Mouse (Mus musculus) midbrain, embryonic 14.5 days (tissue): ENCODE results near the gene Wfdc6a. TPM values are rescaled to one million over a fixed set of nuclear protein-coding genes. Genes with fewer than 3 reads are reported as not detected.
"Not testable (repeated sequence)": the region's sequence is repeated elsewhere in the genome, so short reads cannot be mapped to it uniquely, and the experiment has no call there.

Source experiments
- ATAC-seq: fragments of 200-750 bp; cut with Nextera tagmentation; 2 replicates; pipeline ENCODE4 v1.8.0; 2017; ENCODE audit warnings: moderate number of reproducible peaks, moderate library complexity; ENCODE audit not compliant: low FRiP score, low TSS enrichment
- DNase-seq: peaks from one replicate; pipeline ENCODE4 v3.0.0-alpha.2; 2015
- H3K27ac ChIP-seq: fragments of 300-500 bp; sonication (generic); replicated peaks from 2 replicates; pipeline ENCODE4 v1.5.1; 2014; ENCODE audit warnings: mild to moderate bottlenecking, low read depth, low read length, moderate library complexity
- H3K27me3 ChIP-seq: fragments of 300-500 bp; sonication (generic); 2 replicates; pipeline ENCODE4 v1.6.1; 2014; ENCODE audit warnings: low read length, control low read depth, mixed read lengths; ENCODE audit not compliant: control insufficient read depth, insufficient read depth
- H3K36me3 ChIP-seq: fragments of 300-500 bp; sonication (generic); 2 replicates; pipeline ENCODE4 v1.6.1; 2014; ENCODE audit warnings: low read length, control low read depth; ENCODE audit not compliant: control insufficient read depth, insufficient read depth
- H3K4me1 ChIP-seq: fragments of 300-500 bp; sonication (generic); 2 replicates; pipeline ENCODE4 v1.6.1; 2014; ENCODE audit warnings: mild to moderate bottlenecking, antibody characterized with exemption, low read length, control low read depth; ENCODE audit not compliant: control insufficient read depth, insufficient read depth
- H3K4me2 ChIP-seq: fragments of 300-500 bp; sonication (generic); 2 replicates; pipeline ENCODE4 v1.6.1; 2014; ENCODE audit warnings: mild to moderate bottlenecking, low read length, moderate library complexity
- H3K4me3 ChIP-seq: fragments of 300-500 bp; sonication (generic); replicated peaks from 2 replicates; pipeline ENCODE4 v1.5.1; 2014; ENCODE audit warnings: low read depth, low read length
- H3K9ac ChIP-seq: fragments of 300-500 bp; sonication (generic); replicated peaks from 2 replicates; pipeline ENCODE4 v1.6.1; 2014; ENCODE audit warnings: mild to moderate bottlenecking, low read length, moderate library complexity
- H3K9me3 ChIP-seq: fragments of 300-500 bp; sonication (generic); 2 replicates; pipeline ENCODE4 v1.6.1; 2016; ENCODE audit warnings: low read length, control low read depth, mixed read lengths; ENCODE audit not compliant: control insufficient read depth
- WGBS: fragments of 180-500 bp; shearing (Covaris S2); extraction: QIAGEN DNeasy Blood & Tissue Kit; methylation state at CpG from one replicate; pipeline ENCODE4 v1.1.7; 2014; 5-methylcytosine and 5-hydroxymethylcytosine counted together
- polyA plus RNA-seq: library from polyadenylated mRNA; unstranded; fragments of >200 nt; fragmentation: Nextera tagmentation; extraction: Ambion mirVana; gene quantifications from 2 replicates; pipeline ENCODE4 v1.2.1, GENCODE M21; 2014

The Wfdc6a gene
- not detected in 2 replicates for polyA plus RNA-seq

GRCm38 (mm10) chr2:164585025-164585725 is at the start of gene Wfdc6a:
TSS of gene Wfdc6a (minus strand) at chr2:164585447.
- peak; percentile 8 for DNase-seq
- not testable (repeated sequence) for H3K27me3 ChIP-seq, H3K27ac ChIP-seq, H3K9me3 ChIP-seq, H3K4me2 ChIP-seq, H3K4me3 ChIP-seq, H3K9ac ChIP-seq, H3K4me1 ChIP-seq, ATAC-seq, H3K36me3 ChIP-seq
- WGBS, result 57% methylated on average over 13 of the region's 13 CpGs

- H3K4me1 ChIP-seq, result no peaks in the 10 kb centered on the region
- DNase-seq, result no peak
These were observed 36.5 kb upstream of the Wfdc6a start for GRCm38 (mm10) chr2:164621775-164622174.

GRCm38 (mm10) chr2:164619050-164619449 is 33.8 kb upstream of the Wfdc6a start:
- no peaks in the 10 kb centered on the region for H3K4me1 ChIP-seq
- H3K9me3 ChIP-seq, result no peaks in the 10 kb centered on the region
- H3K4me2 ChIP-seq, result no peak overlapping the region
- no peak overlapping the region for H3K4me3 ChIP-seq
- no peaks in the 10 kb centered on the region for H3K36me3 ChIP-seq
- DNase-seq (no peak), ATAC-seq (no peak)
- no peaks in the 10 kb centered on the region for H3K27me3 ChIP-seq
- H3K9ac ChIP-seq, result no peak overlapping the region
- H3K27ac ChIP-seq, result no peak overlapping the region
- 90% methylated on average over 5 of the region's 5 CpGs for WGBS

More at GRCm38 (mm10) chr2:164621775-164622174, 36.5 kb upstream of the Wfdc6a start:
- no peaks in the 10 kb centered on the region for H3K27me3 ChIP-seq
- ATAC-seq, result no peak
- no peak overlapping the region for H3K27ac ChIP-seq
- H3K9ac ChIP-seq, result no peak overlapping the region
- H3K4me3 ChIP-seq, result no peak overlapping the region
- H3K36me3 ChIP-seq, result no peaks in the 10 kb centered on the region
- no peak overlapping the region for H3K4me2 ChIP-seq
- no peaks in the 10 kb centered on the region for H3K9me3 ChIP-seq
- WGBS, result 86% methylated on average over 4 of the region's 4 CpGs

GRCm38 (mm10) chr2:164615386-164615785 is 30.1 kb upstream of the Wfdc6a start:
- Histone ChIP-seq H3K36me3 (no peaks in the 10 kb centered on the region), H3K4me2 (no peak overlapping the region), H3K9me3 (no peaks in the 10 kb centered on the region), H3K4me3 (no peak overlapping the region), H3K4me1 (no peaks in the 10 kb centered on the region), H3K27ac (no peak overlapping the region), H3K9ac (no peak overlapping the region), H3K27me3 (no peaks in the 10 kb centered on the region)
- WGBS, result 90% methylated on average over 3 of the region's 3 CpGs
- ATAC-seq (no peak), DNase-seq (no peak)

- H3K9me3 ChIP-seq, H3K36me3 ChIP-seq, H3K4me1 ChIP-seq, ATAC-seq, H3K9ac ChIP-seq, H3K27ac ChIP-seq, H3K4me2 ChIP-seq, H3K4me3 ChIP-seq, H3K27me3 ChIP-seq: not testable (repeated sequence)
- peak; percentile 4 for DNase-seq
- WGBS, result 60% methylated on average over 8 of the region's 8 CpGs
These were observed 28.2 kb upstream of the Wfdc6a start, which contains the start of the genes Wfdc6b and Wfdc8 for GRCm38 (mm10) chr2:164613471-164613870. TSS of gene Wfdc6b (plus strand) at chr2:164613522. TSS of gene Wfdc8 (minus strand) at chr2:164613626.

- H3K27ac ChIP-seq, result no peak overlapping the region
- no peak for DNase-seq
- H3K4me2 ChIP-seq, result no peak overlapping the region
- H3K36me3 ChIP-seq, result no peaks in the 10 kb centered on the region
- H3K9me3 ChIP-seq, result no peaks in the 10 kb centered on the region
- no peak for ATAC-seq
- H3K27me3 ChIP-seq, result no peaks in the 10 kb centered on the region
- no peak overlapping the region for H3K9ac ChIP-seq
- 71% methylated on average over 6 of the region's 6 CpGs for WGBS
- no peaks in the 10 kb centered on the region for H3K4me1 ChIP-seq
- no peak overlapping the region for H3K4me3 ChIP-seq
These were observed 23.5 kb upstream of the Wfdc6a start for GRCm38 (mm10) chr2:164608781-164609180.

- WGBS, result 94% methylated on average over 8 of the region's 8 CpGs
These were observed 19.2 kb upstream of the Wfdc6a start for GRCm38 (mm10) chr2:164604411-164604810.

GRCm38 (mm10) chr2:164603482-164603881 is 18.2 kb upstream of the Wfdc6a start:
- no peak overlapping the region for H3K4me3 ChIP-seq
- H3K4me2 ChIP-seq, result no peak overlapping the region
- H3K36me3 ChIP-seq, result no peaks in the 10 kb centered on the region
- DNase-seq, result no peak
- H3K9ac ChIP-seq, result no peak overlapping the region
- H3K27me3 ChIP-seq, result no peaks in the 10 kb centered on the region
- H3K4me1 ChIP-seq, result no peaks in the 10 kb centered on the region
- no peak overlapping the region for H3K27ac ChIP-seq
- ATAC-seq, result no peak
- H3K9me3 ChIP-seq, result no peaks in the 10 kb centered on the region
- 91% methylated on average over 3 of the region's 3 CpGs for WGBS

More at GRCm38 (mm10) chr2:164604411-164604810, 19.2 kb upstream of the Wfdc6a start:
- no peaks in the 10 kb centered on the region for H3K4me1 ChIP-seq
- no peaks in the 10 kb centered on the region for H3K9me3 ChIP-seq
- H3K9ac ChIP-seq, result no peak overlapping the region
- no peaks in the 10 kb centered on the region for H3K27me3 ChIP-seq
- H3K4me2 ChIP-seq, result no peak overlapping the region
- no peak overlapping the region for H3K27ac ChIP-seq
- H3K4me3 ChIP-seq, result no peak overlapping the region
- no peak for ATAC-seq
- DNase-seq, result no peak
- H3K36me3 ChIP-seq, result no peaks in the 10 kb centered on the region

GRCm38 (mm10) chr2:164600179-164600578 is 14.9 kb upstream of the Wfdc6a start:
- H3K27me3 ChIP-seq, result no peaks in the 10 kb centered on the region
- H3K27ac ChIP-seq, result no peak overlapping the region
- H3K9me3 ChIP-seq, result no peaks in the 10 kb centered on the region
- H3K4me1 ChIP-seq, result no peaks in the 10 kb centered on the region
- no peak overlapping the region for H3K9ac ChIP-seq
- no peak for ATAC-seq
- no peak for DNase-seq
- no peak overlapping the region for H3K4me2 ChIP-seq
- 69% methylated on average over 3 of the region's 3 CpGs for WGBS
- H3K4me3 ChIP-seq, result no peak overlapping the region
- H3K36me3 ChIP-seq, result no peaks in the 10 kb centered on the region
